Mouse (Mus musculus) myocyte (in vitro differentiated cells): ENCODE measurements around the gene Fer1l4. TPM values are rescaled to one million over a fixed set of nuclear protein-coding genes. Genes with fewer than 3 reads are reported as not detected.

Source experiments
- H3K27me3 ChIP-seq: one replicate; pipeline ENCODE4 v1.6.1; 2011; ENCODE audit not compliant: control insufficient read depth, insufficient read depth, insufficient read length
- H3K36me3 ChIP-seq: one replicate; pipeline ENCODE4 v1.6.1; 2011; ENCODE audit not compliant: control insufficient read depth, insufficient read depth
- H3K4me2 ChIP-seq: one replicate; pipeline ENCODE4 v1.6.1; 2011; ENCODE audit warnings: low read depth, control low read depth
- H3K4me3 ChIP-seq: one replicate; pipeline ENCODE4 v1.5.1; 2011; ENCODE audit warnings: mild to moderate bottlenecking, control low read depth, moderate library complexity
- H3K79me2 ChIP-seq: one replicate; pipeline ENCODE4 v1.6.1; 2011; ENCODE audit not compliant: control insufficient read depth, insufficient read depth
- H3ac ChIP-seq: one replicate; pipeline ENCODE4 v1.6.1; 2011; ENCODE audit not compliant: control insufficient read depth, insufficient read length
- CEBPB ChIP-seq: IDR thresholded peaks from 2 replicates; pipeline ENCODE4 v1.6.1; 2011; ENCODE audit warnings: mild to moderate bottlenecking, moderate library complexity; ENCODE audit not compliant: poor library complexity, insufficient read depth, severe bottlenecking
- E2F4 ChIP-seq: IDR thresholded peaks from one replicate; pipeline ENCODE4 v1.6.1; 2011; ENCODE audit warnings: mild to moderate bottlenecking, control low read depth, moderate library complexity; ENCODE audit not compliant: insufficient read depth
- MAX ChIP-seq: IDR thresholded peaks from one replicate; pipeline ENCODE4 v1.6.1; 2011; ENCODE audit warnings: low read depth, mild to moderate bottlenecking, control low read depth
- MYOD1 ChIP-seq, 3 experiments: IDR thresholded peaks; one replicate each; pipeline ENCODE4 v1.6.1; 2011; ENCODE audit warnings: control low read depth in 2 of 3, low read depth in 2 of 3, mild to moderate bottlenecking in 2 of 3, moderate library complexity in 1 of 3; ENCODE audit not compliant: insufficient read length in 2 of 3, control insufficient read depth in 1 of 3
- MYOG ChIP-seq, 3 experiments: IDR thresholded peaks; one replicate each; pipeline ENCODE4 v1.6.1; 2011; ENCODE audit warnings: control low read depth in 2 of 3, low read depth in 2 of 3, mild to moderate bottlenecking in 2 of 3; ENCODE audit not compliant: insufficient read length in 2 of 3, control insufficient read depth in 1 of 3, insufficient read depth in 1 of 3
- POLR2A ChIP-seq: IDR thresholded peaks from one replicate; pipeline ENCODE4 v1.6.1; 2011; ENCODE audit warnings: low read depth, mild to moderate bottlenecking, control low read depth, moderate library complexity; ENCODE audit not compliant: insufficient read length
- POLR2AphosphoS2 ChIP-seq: IDR thresholded peaks from one replicate; pipeline ENCODE4 v1.6.1; 2011; ENCODE audit warnings: low read depth, control low read depth; ENCODE audit not compliant: insufficient read length
- REST ChIP-seq: IDR thresholded peaks from one replicate; pipeline ENCODE4 v1.6.1; 2011; ENCODE audit warnings: mild to moderate bottlenecking, control low read depth, moderate library complexity; ENCODE audit not compliant: insufficient read depth, insufficient read length
- SRF ChIP-seq: IDR thresholded peaks from one replicate; pipeline ENCODE4 v1.6.1; 2011; ENCODE audit warnings: low read depth; ENCODE audit not compliant: control insufficient read depth, insufficient read length
- TCF12 ChIP-seq: IDR thresholded peaks from one replicate; pipeline ENCODE4 v1.6.1; 2011; ENCODE audit warnings: mild to moderate bottlenecking, control low read depth; ENCODE audit not compliant: poor library complexity, insufficient read depth, severe bottlenecking
- TCF3 ChIP-seq: IDR thresholded peaks from one replicate; pipeline ENCODE4 v1.6.1; 2011; ENCODE audit warnings: low read depth, control low read depth; ENCODE audit not compliant: insufficient read length
- USF1 ChIP-seq: IDR thresholded peaks from one replicate; pipeline ENCODE4 v1.6.1; 2011; ENCODE audit warnings: low read depth, mild to moderate bottlenecking, control low read depth, moderate library complexity
- polyA plus RNA-seq: library from polyadenylated mRNA; unstranded; fragments of >200 nt; fragmentation: generic; extraction: Trizol; gene quantifications from one replicate; pipeline ENCODE4 v1.2.1, GENCODE M21; 2012; ENCODE audit warnings: missing spikeins

Gene Fer1l4
- polyA plus RNA-seq, 1 experiment: not detected

DNA sequence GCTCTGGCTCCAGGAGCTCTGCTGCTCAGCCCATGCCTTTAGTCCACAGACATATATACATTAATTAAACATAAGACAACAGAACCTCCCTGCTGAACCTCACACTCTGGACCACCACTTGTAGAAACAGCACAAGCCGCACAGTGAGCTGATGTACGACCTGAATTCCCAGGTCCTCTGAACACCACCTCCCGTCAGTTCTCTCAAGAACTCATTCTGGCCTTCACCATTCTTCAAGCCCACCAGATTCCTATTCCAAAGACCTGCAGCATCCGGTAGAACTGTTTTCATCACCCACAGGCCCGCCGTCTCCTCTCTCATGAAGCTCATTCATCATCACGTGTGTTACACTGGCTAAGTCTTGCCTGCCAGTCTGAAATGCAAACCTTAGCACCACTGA is 27.6 kb upstream of the Fer1l4 start:
- no peak overlapping the region for H3ac ChIP-seq
- H3K4me3 ChIP-seq: no peak overlapping the region
- no peaks in the 10 kb centered on the region for H3K27me3 ChIP-seq
- TF ChIP-seq TCF3 (no peak), CEBPB (no peak), SRF (no peak), TCF12 (no peak), POLR2A (no peak), MYOG (IDR thresholded peaks at IDR 0.05; ENCODE audit: control insufficient read depth in 1 of 3, insufficient read depth in 1 of 3, insufficient read length in 2 of 3, low read depth in 2 of 3) (no peak), MYOD1 (IDR thresholded peaks at IDR 0.05; ENCODE audit: control insufficient read depth in 1 of 3, insufficient read length in 2 of 3, low read depth in 2 of 3) (no peak), E2F4 (no peak), POLR2AphosphoS2 (no peak), REST (no peak), MAX (no peak), USF1 (no peak)
- H3K79me2 ChIP-seq: peaks cover 32% of the 10 kb centered on the region
- no peak overlapping the region for H3K4me2 ChIP-seq
- H3K36me3 ChIP-seq: peaks cover 13% of the 10 kb centered on the region

DNA sequence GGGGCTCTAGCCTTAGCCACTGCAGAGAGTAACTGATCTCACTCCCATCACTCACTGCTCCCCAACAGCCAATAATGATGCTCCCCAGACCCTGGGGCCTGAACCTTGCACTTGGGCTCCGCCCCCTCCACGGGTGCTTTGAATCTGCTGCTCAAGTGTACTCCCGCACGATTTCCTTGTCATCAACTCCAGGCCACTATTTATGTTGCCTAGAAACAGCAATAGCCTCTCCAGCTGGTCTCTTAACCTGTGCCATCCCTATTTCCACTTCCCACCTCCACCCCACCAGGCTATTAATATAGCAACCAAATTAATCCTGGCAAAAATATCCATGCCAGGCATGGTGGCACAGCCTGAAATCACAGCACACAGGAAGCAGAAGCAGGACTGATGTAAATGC is 26.9 kb upstream of the Fer1l4 start:
- Histone ChIP-seq H3K36me3 (peaks cover 14% of the 10 kb centered on the region), H3K4me3 (no peak overlapping the region), H3ac (no peak overlapping the region), H3K27me3 (no peaks in the 10 kb centered on the region), H3K79me2 (peaks cover 32% of the 10 kb centered on the region), H3K4me2 (no peak overlapping the region)
- TF ChIP-seq REST (no peak), TCF3 (no peak), SRF (no peak), POLR2AphosphoS2 (no peak), MYOD1 (IDR thresholded peaks at IDR 0.05; ENCODE audit: control insufficient read depth in 1 of 3, insufficient read length in 2 of 3, low read depth in 2 of 3) (no peak), POLR2A (no peak), MAX (no peak), E2F4 (no peak)

DNA sequence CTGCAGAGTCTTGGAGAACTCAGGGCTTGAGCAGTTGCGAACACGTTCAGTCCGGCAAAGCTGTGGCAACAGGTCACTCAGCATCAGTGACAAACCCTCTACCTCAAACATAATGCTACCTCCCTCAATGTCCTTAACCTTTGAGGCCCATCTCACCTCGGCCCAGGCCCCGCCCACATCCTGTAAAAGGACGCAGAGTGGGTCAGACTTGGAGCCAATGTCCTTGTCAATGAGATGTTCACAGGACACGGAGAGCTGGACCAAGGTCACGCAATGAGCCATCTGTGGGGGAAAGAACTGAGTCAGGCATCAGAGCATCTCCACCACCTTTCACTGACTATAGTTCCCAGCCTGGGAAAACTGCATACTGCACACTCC is 26.4 kb upstream of the Fer1l4 start:
- TF ChIP-seq MYOG (IDR thresholded peaks at IDR 0.05; ENCODE audit: control insufficient read depth in 1 of 3, insufficient read depth in 1 of 3, insufficient read length in 2 of 3, low read depth in 2 of 3) (no peak), CEBPB (no peak), REST (no peak), MYOD1 (IDR thresholded peaks at IDR 0.05; ENCODE audit: control insufficient read depth in 1 of 3, insufficient read length in 2 of 3, low read depth in 2 of 3) (no peak), POLR2AphosphoS2 (no peak), USF1 (no peak), MAX (no peak), SRF (no peak)
- H3K79me2 ChIP-seq: peaks cover 32% of the 10 kb centered on the region
- no peak overlapping the region for H3K4me2 ChIP-seq
- H3K4me3 ChIP-seq: no peak overlapping the region
- peaks cover 14% of the 10 kb centered on the region for H3K36me3 ChIP-seq
- H3K27me3 ChIP-seq: no peaks in the 10 kb centered on the region
- H3ac ChIP-seq: no peak overlapping the region

DNA sequence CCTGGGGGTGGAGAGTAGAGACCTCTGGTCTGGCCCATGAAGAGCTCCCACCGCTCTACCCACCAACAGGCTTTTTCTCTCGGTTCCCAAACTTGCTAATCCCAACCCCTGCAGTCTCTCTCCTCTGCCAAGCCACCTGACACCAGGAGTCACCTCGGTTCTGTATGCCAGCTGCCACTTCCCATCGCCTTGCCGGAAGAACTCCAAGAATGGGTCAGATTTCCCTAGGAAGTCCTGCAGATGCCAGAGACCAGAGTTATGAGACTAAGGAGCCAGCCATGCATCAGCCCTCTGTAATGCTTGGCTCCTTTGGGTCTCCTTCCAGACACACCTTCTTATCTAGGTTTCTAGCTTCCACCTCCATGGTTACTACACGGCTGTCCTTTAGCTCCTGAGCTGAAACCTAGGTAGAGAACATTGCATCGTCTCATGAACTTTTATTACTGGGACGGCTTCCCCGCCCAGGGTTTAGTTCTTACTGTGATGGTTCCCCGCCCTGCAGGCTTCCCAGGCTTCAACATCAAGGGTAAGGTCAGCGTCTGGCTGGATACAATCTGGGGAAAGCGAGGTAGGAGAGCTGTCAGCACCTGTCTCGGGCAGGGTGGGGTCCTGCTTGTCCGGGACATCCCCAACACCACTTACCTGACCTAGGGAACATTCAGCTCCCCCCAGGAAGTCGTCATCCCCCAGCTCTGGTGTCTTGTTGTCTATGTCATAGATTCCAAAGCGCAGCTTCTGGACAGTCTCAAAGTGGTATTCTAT is 25.9 kb upstream of the Fer1l4 start:
- Histone ChIP-seq H3K79me2 (peaks cover 27% of the 10 kb centered on the region), H3K4me3 (no peak overlapping the region), H3K4me2 (no peak overlapping the region), H3K27me3 (no peaks in the 10 kb centered on the region), H3ac (no peak overlapping the region), H3K36me3 (peaks cover 14% of the 10 kb centered on the region)
- TF ChIP-seq POLR2AphosphoS2 (no peak), TCF3 (no peak), MYOD1 (IDR thresholded peaks at IDR 0.05; ENCODE audit: control insufficient read depth in 1 of 3, insufficient read length in 2 of 3, low read depth in 2 of 3) (no peak), E2F4 (no peak), USF1 (no peak), MAX (no peak), CEBPB (no peak)

DNA sequence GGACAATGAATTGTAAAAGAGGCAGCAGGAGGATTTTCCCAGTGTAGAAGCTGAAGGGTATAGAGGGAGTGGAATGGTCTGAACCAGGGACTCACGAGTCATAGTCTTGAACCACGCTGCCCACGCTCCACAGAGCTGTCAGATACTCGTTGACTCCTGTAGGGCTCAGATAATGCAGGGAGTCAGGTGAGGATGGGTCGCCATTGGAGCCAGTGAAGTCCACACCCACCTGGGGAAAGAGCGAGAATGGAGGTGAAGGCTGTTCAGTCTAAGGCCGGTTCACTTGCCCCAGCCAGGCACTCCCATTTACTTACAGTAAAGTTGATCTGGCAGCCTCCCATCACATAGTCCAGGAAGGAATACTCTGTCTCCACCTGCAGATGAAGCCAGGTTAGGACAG is 24.7 kb upstream of the Fer1l4 start:
- peaks cover 14% of the 10 kb centered on the region for H3K36me3 ChIP-seq
- H3K79me2 ChIP-seq: peaks cover 16% of the 10 kb centered on the region
- H3K4me2 ChIP-seq: no peak overlapping the region
- H3ac ChIP-seq: no peak overlapping the region
- no peaks in the 10 kb centered on the region for H3K27me3 ChIP-seq
- TF ChIP-seq MAX (no peak), CEBPB (no peak), POLR2A (no peak), TCF12 (no peak), USF1 (no peak), POLR2AphosphoS2 (no peak), TCF3 (no peak), REST (no peak), E2F4 (no peak), SRF (no peak), MYOG (IDR thresholded peaks at IDR 0.05; ENCODE audit: control insufficient read depth in 1 of 3, insufficient read depth in 1 of 3, insufficient read length in 2 of 3, low read depth in 2 of 3) (no peak), MYOD1 (IDR thresholded peaks at IDR 0.05; ENCODE audit: control insufficient read depth in 1 of 3, insufficient read length in 2 of 3, low read depth in 2 of 3) (no peak)
- H3K4me3 ChIP-seq: no peak overlapping the region
